Mouse (Mus musculus) midbrain, embryonic 14.5 days (tissue): ENCODE data around the gene Syn2. TPM values are rescaled to one million over a fixed set of nuclear protein-coding genes. Genes with fewer than 3 reads are reported as not detected.

Source experiments
- ATAC-seq: fragments of 200-750 bp; cut with Nextera tagmentation; 2 replicates; pipeline ENCODE4 v1.8.0; 2017; ENCODE audit warnings: moderate number of reproducible peaks, moderate library complexity; ENCODE audit not compliant: low FRiP score, low TSS enrichment
- DNase-seq: peaks from one replicate; pipeline ENCODE4 v3.0.0-alpha.2; 2015
- H3K27ac ChIP-seq: fragments of 300-500 bp; sonication (generic); replicated peaks from 2 replicates; pipeline ENCODE4 v1.5.1; 2014; ENCODE audit warnings: mild to moderate bottlenecking, low read depth, low read length, moderate library complexity
- H3K27me3 ChIP-seq: fragments of 300-500 bp; sonication (generic); 2 replicates; pipeline ENCODE4 v1.6.1; 2014; ENCODE audit warnings: low read length, control low read depth, mixed read lengths; ENCODE audit not compliant: control insufficient read depth, insufficient read depth
- H3K36me3 ChIP-seq: fragments of 300-500 bp; sonication (generic); 2 replicates; pipeline ENCODE4 v1.6.1; 2014; ENCODE audit warnings: low read length, control low read depth; ENCODE audit not compliant: control insufficient read depth, insufficient read depth
- H3K4me1 ChIP-seq: fragments of 300-500 bp; sonication (generic); 2 replicates; pipeline ENCODE4 v1.6.1; 2014; ENCODE audit warnings: mild to moderate bottlenecking, antibody characterized with exemption, low read length, control low read depth; ENCODE audit not compliant: control insufficient read depth, insufficient read depth
- H3K4me2 ChIP-seq: fragments of 300-500 bp; sonication (generic); 2 replicates; pipeline ENCODE4 v1.6.1; 2014; ENCODE audit warnings: mild to moderate bottlenecking, low read length, moderate library complexity
- H3K4me3 ChIP-seq: fragments of 300-500 bp; sonication (generic); replicated peaks from 2 replicates; pipeline ENCODE4 v1.5.1; 2014; ENCODE audit warnings: low read depth, low read length
- H3K9ac ChIP-seq: fragments of 300-500 bp; sonication (generic); replicated peaks from 2 replicates; pipeline ENCODE4 v1.6.1; 2014; ENCODE audit warnings: mild to moderate bottlenecking, low read length, moderate library complexity
- H3K9me3 ChIP-seq: fragments of 300-500 bp; sonication (generic); 2 replicates; pipeline ENCODE4 v1.6.1; 2016; ENCODE audit warnings: low read length, control low read depth, mixed read lengths; ENCODE audit not compliant: control insufficient read depth
- WGBS: fragments of 180-500 bp; shearing (Covaris S2); extraction: QIAGEN DNeasy Blood & Tissue Kit; methylation state at CpG from one replicate; pipeline ENCODE4 v1.1.7; 2014; 5-methylcytosine and 5-hydroxymethylcytosine counted together
- polyA plus RNA-seq: library from polyadenylated mRNA; unstranded; fragments of >200 nt; fragmentation: Nextera tagmentation; extraction: Ambion mirVana; gene quantifications from 2 replicates; pipeline ENCODE4 v1.2.1, GENCODE M21; 2014

Gene Syn2
- polyA plus RNA-seq, 1 experiment from 2014 or later = 39.9 TPM

GRCm38 (mm10) chr6:115124675-115125357 lies 9.9 kb upstream of the Syn2 start:
- no peak overlapping the region for H3K9ac ChIP-seq
- H3K4me2 ChIP-seq = no peak overlapping the region
- peak overlapping the region; percentile 66 for H3K27ac ChIP-seq
- no peaks in the 10 kb centered on the region for H3K36me3 ChIP-seq
- peaks cover 47% of the 10 kb centered on the region for H3K4me1 ChIP-seq
- ATAC-seq (no peak), DNase-seq (no peak)
- H3K27me3 ChIP-seq = no peaks in the 10 kb centered on the region
- H3K9me3 ChIP-seq = no peaks in the 10 kb centered on the region
- H3K4me3 ChIP-seq = no peak overlapping the region
- WGBS = 79% methylated on average over 2 of the region's 2 CpGs

- DNase-seq (no peak), ATAC-seq (no peak)
- H3K27me3 ChIP-seq = no peaks in the 10 kb centered on the region
- H3K4me1 ChIP-seq = peaks cover 47% of the 10 kb centered on the region
- H3K36me3 ChIP-seq = no peaks in the 10 kb centered on the region
- no peak overlapping the region for H3K9ac ChIP-seq
- WGBS = 64% methylated on average over 1 of the region's 1 CpGs
- no peaks in the 10 kb centered on the region for H3K9me3 ChIP-seq
- H3K4me2 ChIP-seq = no peak overlapping the region
- H3K4me3 ChIP-seq = no peak overlapping the region
- peak overlapping the region; percentile 66 for H3K27ac ChIP-seq
Observed at GRCm38 (mm10) chr6:115125358-115125720, 9.4 kb upstream of the Syn2 start.

GRCm38 (mm10) chr6:115126232-115126785 lies 8.4 kb upstream of the Syn2 start:
- Histone ChIP-seq H3K4me1 (peaks cover 47% of the 10 kb centered on the region), H3K36me3 (no peaks in the 10 kb centered on the region), H3K9me3 (no peaks in the 10 kb centered on the region), H3K4me2 (peak overlapping the region; percentile 23; the same call in 1 of the 2 replicates), H3K27ac (peak overlapping the region; percentile 86), H3K4me3 (no peak overlapping the region), H3K9ac (no peak overlapping the region; the same call in 1 of the 2 replicates), H3K27me3 (no peaks in the 10 kb centered on the region)
- peak; percentile 86 for ATAC-seq
- 13% methylated on average over 2 of the region's 2 CpGs for WGBS
- DNase-seq = peak; percentile 89

GRCm38 (mm10) chr6:115126851-115127250 lies 7.9 kb upstream of the Syn2 start:
- Histone ChIP-seq H3K27me3 (no peaks in the 10 kb centered on the region), H3K36me3 (no peaks in the 10 kb centered on the region), H3K9me3 (no peaks in the 10 kb centered on the region), H3K27ac (peak overlapping the region; percentile 86), H3K4me3 (no peak overlapping the region), H3K4me1 (peaks cover 47% of the 10 kb centered on the region), H3K4me2 (peak overlapping the region; percentile 23), H3K9ac (peak overlapping the region; percentile 7; the same call in 1 of the 2 replicates)
- ATAC-seq (no peak), DNase-seq (no peak)
- 41% methylated on average over 3 of the region's 3 CpGs for WGBS

- 79% methylated on average over 5 of the region's 5 CpGs for WGBS
- Histone ChIP-seq H3K27me3 (no peaks in the 10 kb centered on the region), H3K9me3 (no peaks in the 10 kb centered on the region), H3K4me1 (peaks cover 47% of the 10 kb centered on the region), H3K27ac (peak overlapping the region; percentile 86), H3K4me3 (no peak overlapping the region), H3K4me2 (peak overlapping the region; percentile 23), H3K9ac (0 out of 2 replicates have a peak overlapping the region, but pooled peaks have one; percentile 7), H3K36me3 (no peaks in the 10 kb centered on the region)
- no peak for ATAC-seq
- DNase-seq = peak; percentile 31
Observed at GRCm38 (mm10) chr6:115127255-115127824, 7.4 kb upstream of the Syn2 start.

- ATAC-seq (peak; percentile 37), DNase-seq (no peak)
- Histone ChIP-seq H3K9ac (peak overlapping the region; percentile 72), H3K9me3 (no peaks in the 10 kb centered on the region), H3K4me2 (peak overlapping the region; percentile 70), H3K27ac (peak overlapping the region; percentile 63), H3K4me1 (peaks cover 8% of the 10 kb centered on the region; the same call in 1 of the 2 replicates), H3K36me3 (no peaks in the 10 kb centered on the region), H3K4me3 (peak overlapping the region; percentile 70), H3K27me3 (no peaks in the 10 kb centered on the region)
- 1% methylated on average over 27 of the region's 27 CpGs for WGBS
Observed at GRCm38 (mm10) chr6:115135332-115135649, 589 bp downstream of the Syn2 start.

DNA sequence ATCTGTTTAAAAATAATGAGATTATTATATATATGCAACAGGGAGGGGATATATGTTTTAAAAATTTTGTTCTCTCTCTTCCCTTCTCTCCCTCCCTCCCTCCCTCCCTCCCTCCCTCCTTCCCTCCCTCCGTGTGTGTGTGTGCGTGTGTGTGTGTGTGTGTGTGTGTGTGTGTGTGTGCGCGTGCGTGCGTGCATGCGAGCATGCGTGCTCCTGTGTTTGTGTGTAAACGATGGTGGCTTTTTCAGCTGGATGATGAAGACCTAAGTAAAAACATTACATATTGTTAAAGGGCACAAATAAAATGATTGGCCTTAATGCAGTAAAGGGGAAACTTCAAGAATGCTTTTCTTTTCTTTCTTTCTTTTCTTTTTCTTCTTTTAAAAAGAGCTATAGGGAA lies 1.5 kb downstream of the Syn2 start:
- no peak for ATAC-seq
- peaks cover 8% of the 10 kb centered on the region; the same call in 1 of the 2 replicates for H3K4me1 ChIP-seq
- H3K9ac ChIP-seq = no peak overlapping the region
- no peaks in the 10 kb centered on the region for H3K36me3 ChIP-seq
- H3K27ac ChIP-seq = no peak overlapping the region
- H3K4me3 ChIP-seq = peak overlapping the region; percentile 70; the same call in 1 of the 2 replicates
- no peaks in the 10 kb centered on the region for H3K27me3 ChIP-seq
- 84% methylated on average over 8 of the region's 9 CpGs for WGBS
- no peaks in the 10 kb centered on the region for H3K9me3 ChIP-seq
- DNase-seq = no peak
- peak overlapping the region; percentile 70 for H3K4me2 ChIP-seq

DNA sequence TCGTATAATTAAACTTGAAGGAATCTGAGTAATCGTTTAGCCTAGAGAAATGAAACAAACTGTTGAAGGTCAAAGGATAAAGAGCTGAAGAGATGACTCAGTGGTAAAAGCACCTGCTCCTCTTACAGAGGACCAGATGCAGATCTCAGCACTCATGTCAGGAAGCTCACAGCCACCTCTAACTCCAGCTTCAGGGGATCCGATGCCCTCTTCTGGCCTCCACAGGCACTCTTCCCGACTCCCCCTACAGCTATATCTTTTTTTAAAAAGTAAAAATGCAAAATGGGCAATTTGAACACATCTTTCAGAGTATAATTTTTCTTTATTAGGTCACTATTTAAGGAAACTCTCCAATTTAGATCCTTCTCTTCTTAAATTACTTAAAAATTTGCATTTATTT lies 6.7 kb downstream of the Syn2 start:
- no peaks in the 10 kb centered on the region for H3K9me3 ChIP-seq
- H3K4me2 ChIP-seq = no peak overlapping the region
- H3K27me3 ChIP-seq = no peaks in the 10 kb centered on the region
- no peak overlapping the region for H3K9ac ChIP-seq
- H3K36me3 ChIP-seq = no peaks in the 10 kb centered on the region
- H3K4me3 ChIP-seq = no peak overlapping the region
- no peak overlapping the region for H3K27ac ChIP-seq
- H3K4me1 ChIP-seq = no peaks in the 10 kb centered on the region
- ATAC-seq (no peak), DNase-seq (no peak)
- 66% methylated on average over 4 of the region's 4 CpGs for WGBS

GRCm38 (mm10) chr6:115161175-115161574 lies 26.5 kb downstream of the Syn2 start:
- ATAC-seq = no peak
- 73% methylated on average over 4 of the region's 4 CpGs for WGBS

More at GRCm38 (mm10) chr6:115161175-115161574, 26.5 kb downstream of the Syn2 start:
- H3K36me3 ChIP-seq = no peaks in the 10 kb centered on the region
- DNase-seq = no peak
- no peak overlapping the region for H3K4me3 ChIP-seq
- no peak overlapping the region for H3K4me2 ChIP-seq
- no peak overlapping the region for H3K27ac ChIP-seq
- H3K4me1 ChIP-seq = no peaks in the 10 kb centered on the region
- H3K27me3 ChIP-seq = no peaks in the 10 kb centered on the region
- no peaks in the 10 kb centered on the region for H3K9me3 ChIP-seq
- no peak overlapping the region for H3K9ac ChIP-seq
